Mouse (Mus musculus) hindbrain, embryonic 13.5 days (tissue): ENCODE data around the gene Pigs. TPM values are rescaled to one million over a fixed set of nuclear protein-coding genes. Genes with fewer than 3 reads are reported as not detected.
A peak's percentile ranks its signal among the peaks of the same experiment; 100 is the strongest.

ENCODE experiments used
- ATAC-seq: fragments of 200-750 bp; cut with Nextera tagmentation; 2 replicates; pipeline ENCODE4 v1.8.0; 2017; ENCODE audit warnings: moderate TSS enrichment; ENCODE audit not compliant: low FRiP score
- H3K27ac ChIP-seq: fragments of 300-500 bp; sonication (generic); 2 replicates; pipeline ENCODE4 v1.5.1; 2015; ENCODE audit warnings: inconsistent platforms, mild to moderate bottlenecking, moderate library complexity
- H3K27me3 ChIP-seq: fragments of 300-500 bp; sonication (generic); 2 replicates; pipeline ENCODE4 v1.6.1; 2015; ENCODE audit warnings: mild to moderate bottlenecking, inconsistent platforms
- H3K36me3 ChIP-seq: fragments of 300-500 bp; sonication (generic); 2 replicates; pipeline ENCODE4 v1.6.1; 2015; ENCODE audit warnings: mild to moderate bottlenecking, inconsistent platforms
- H3K4me1 ChIP-seq: fragments of 300-500 bp; sonication (generic); replicated peaks from 2 replicates; pipeline ENCODE4 v1.6.1; 2015; ENCODE audit warnings: inconsistent platforms
- H3K4me2 ChIP-seq: fragments of 300-500 bp; sonication (generic); 2 replicates; pipeline ENCODE4 v1.6.1; 2015; ENCODE audit warnings: inconsistent platforms, mild to moderate bottlenecking, moderate library complexity
- H3K4me3 ChIP-seq: fragments of 300-500 bp; sonication (generic); 2 replicates; pipeline ENCODE4 v1.5.1; 2015; ENCODE audit warnings: mild to moderate bottlenecking, inconsistent platforms
- H3K9ac ChIP-seq: fragments of 300-500 bp; sonication (generic); 2 replicates; pipeline ENCODE4 v1.6.1; 2015; ENCODE audit warnings: mild to moderate bottlenecking, inconsistent platforms
- H3K9me3 ChIP-seq: fragments of 300-500 bp; sonication (generic); 2 replicates; pipeline ENCODE4 v1.6.1; 2016; ENCODE audit warnings: inconsistent platforms
- WGBS: fragments of 180-500 bp; shearing (Covaris S2); methylation state at CpG from one replicate; pipeline ENCODE4 v1.1.7; 2015; 5-methylcytosine and 5-hydroxymethylcytosine counted together
- polyA plus RNA-seq: library from polyadenylated mRNA; unstranded; fragments of >200 nt; fragmentation: Nextera tagmentation; extraction: Ambion mirVana; gene quantifications from 2 replicates; pipeline ENCODE4 v1.2.1, GENCODE M21; 2015

The Pigs gene
- polyA plus RNA-seq, 1 experiment from 2014 or later: 78.2 TPM

DNA sequence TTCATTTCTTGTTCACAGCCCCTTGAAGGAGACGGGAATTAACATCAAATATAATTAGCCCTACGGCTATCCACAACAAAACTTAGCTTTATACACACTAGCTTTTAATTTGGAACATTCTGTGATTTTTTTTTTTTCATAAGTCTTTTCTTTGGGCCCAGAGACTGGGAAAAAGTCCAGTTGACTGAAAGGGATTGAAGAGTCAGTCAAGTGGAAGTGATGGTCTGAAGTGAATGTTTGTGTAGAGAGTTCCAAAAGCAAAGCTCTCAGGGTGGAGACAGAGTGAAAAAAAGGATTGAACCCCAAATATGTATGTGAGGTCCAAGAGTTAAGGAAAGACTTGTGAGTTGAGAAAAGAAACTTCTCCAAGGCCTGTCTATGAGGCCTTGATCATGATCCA is 9.8 kb upstream of the Pigs start:
- no peak for ATAC-seq
- Histone ChIP-seq H3K27me3 (no peaks in the 10 kb centered on the region), H3K9ac (no peak overlapping the region), H3K4me3 (no peak overlapping the region), H3K4me2 (no peak overlapping the region), H3K27ac (no peak overlapping the region), H3K4me1 (peaks cover 15% of the 10 kb centered on the region), H3K36me3 (peaks cover 14% of the 10 kb centered on the region; the same call in 1 of the 2 replicates), H3K9me3 (no peaks in the 10 kb centered on the region)
- WGBS: 89% methylated on average over 2 of the region's 2 CpGs

GRCm38 (mm10) chr11:78322076-78322831 is 6.0 kb upstream of the Pigs start:
- peak overlapping the region; percentile 41 for H3K4me2 ChIP-seq
- H3K4me1 ChIP-seq: peaks cover 22% of the 10 kb centered on the region
- peaks cover 10% of the 10 kb centered on the region; the same call in 1 of the 2 replicates for H3K36me3 ChIP-seq
- no peaks in the 10 kb centered on the region for H3K27me3 ChIP-seq
- H3K9me3 ChIP-seq: no peaks in the 10 kb centered on the region
- H3K4me3 ChIP-seq: peak overlapping the region; percentile 17; the same call in 1 of the 2 replicates
- peak; percentile 62 for ATAC-seq
- 58% methylated on average over 2 of the region's 2 CpGs for WGBS
- no peak overlapping the region for H3K9ac ChIP-seq
- H3K27ac ChIP-seq: peak overlapping the region; percentile 69

DNA sequence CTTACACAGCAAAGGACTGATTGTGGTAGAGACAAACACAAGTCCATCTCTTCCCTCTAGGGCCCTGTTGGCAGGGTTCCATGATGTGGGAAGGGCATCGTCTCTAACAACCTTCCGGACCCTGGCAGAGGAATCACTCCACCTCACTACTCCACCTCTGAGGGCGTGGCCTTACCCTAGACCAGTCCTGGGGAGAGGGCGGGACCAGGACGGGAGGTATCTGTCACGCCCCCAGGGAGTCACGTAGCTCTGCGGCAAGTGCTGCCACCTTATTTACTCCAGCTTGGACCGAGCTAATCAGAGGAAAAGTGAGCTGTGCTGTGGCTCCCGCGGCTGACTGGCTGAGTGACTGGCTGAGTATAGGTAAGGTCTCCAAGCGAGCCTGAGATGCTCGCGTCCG is 5.4 kb upstream of the Pigs start, which contains the start of gene Aldoc:
Aldoc (plus strand) TSS at position 109 of the 400 bp plus-strand sequence.
- peak within 1 kb of the TSS; percentile 41 for H3K4me2 ChIP-seq
- peak within 1 kb of the TSS; percentile 40; the same call in 1 of the 2 replicates for H3K9ac ChIP-seq
- H3K27me3 ChIP-seq: no peaks in the 10 kb centered on the region
- peak; percentile 85 for ATAC-seq
- H3K4me3 ChIP-seq: peak within 1 kb of the TSS; percentile 17
- H3K4me1 ChIP-seq: peaks cover 22% of the 10 kb centered on the region
- H3K27ac ChIP-seq: peak within 1 kb of the TSS; percentile 69
- 0 out of 2 replicates have a peak, but pooled peaks cover 6% of the 10 kb centered on the region for H3K36me3 ChIP-seq
- H3K9me3 ChIP-seq: no peaks in the 10 kb centered on the region
- 8% methylated on average over 15 of the region's 15 CpGs for WGBS

DNA sequence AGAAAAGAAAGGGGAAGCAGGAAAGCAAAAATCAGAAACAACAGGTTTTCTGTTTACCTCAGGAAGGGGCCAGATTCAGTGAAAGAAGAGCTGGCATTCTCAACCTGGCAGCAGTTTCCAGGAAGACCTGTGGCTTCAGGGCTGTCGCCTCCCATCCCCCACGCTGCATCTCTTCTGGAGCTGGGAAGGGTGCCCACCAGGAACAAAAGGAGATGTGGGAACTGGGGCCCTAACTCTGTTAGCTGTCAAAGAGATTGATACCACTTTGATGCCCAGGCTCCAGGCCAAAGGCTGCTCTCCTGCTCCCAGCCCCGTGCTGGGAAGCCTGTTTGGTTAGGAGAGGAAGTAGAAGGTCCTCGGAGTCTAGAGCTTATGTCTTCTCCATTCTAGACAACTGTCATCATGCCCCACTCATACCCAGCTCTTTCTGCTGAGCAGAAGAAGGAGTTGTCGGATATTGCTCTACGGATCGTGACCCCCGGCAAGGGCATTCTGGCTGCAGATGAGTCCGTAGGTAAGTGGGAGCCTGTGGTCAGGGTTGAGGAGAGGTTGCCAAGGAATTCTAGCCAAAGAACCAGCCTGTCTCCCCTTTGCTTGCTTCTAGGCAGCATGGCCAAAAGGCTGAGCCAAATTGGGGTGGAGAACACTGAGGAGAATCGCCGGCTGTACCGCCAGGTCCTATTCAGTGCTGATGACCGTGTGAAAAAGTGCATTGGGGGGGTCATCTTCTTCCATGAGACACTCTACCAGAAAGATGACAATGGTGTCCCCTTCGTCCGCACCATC is 4.0 kb upstream of the Pigs start:
- Histone ChIP-seq H3K27ac (peak overlapping the region; percentile 73), H3K4me2 (peak overlapping the region; percentile 41)

DNA sequence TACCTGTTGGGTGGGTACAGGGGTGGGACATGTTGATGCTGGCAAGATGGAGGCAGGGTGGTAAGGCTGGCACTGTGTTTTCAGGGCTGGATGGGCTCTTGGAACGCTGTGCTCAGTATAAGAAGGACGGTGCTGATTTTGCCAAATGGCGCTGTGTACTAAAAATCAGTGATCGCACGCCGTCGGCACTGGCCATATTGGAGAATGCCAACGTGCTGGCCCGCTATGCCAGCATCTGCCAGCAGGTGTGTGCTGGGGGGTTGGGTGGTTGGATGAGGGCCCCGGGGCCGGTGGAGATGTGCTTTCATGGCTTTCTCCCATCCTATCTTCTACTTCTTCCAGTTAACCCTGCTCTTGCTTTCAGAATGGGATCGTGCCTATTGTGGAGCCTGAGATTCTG is 3.2 kb upstream of the Pigs start:
- Histone ChIP-seq H3K27ac (peak overlapping the region; percentile 73; the same call in 1 of the 2 replicates), H3K9ac (no peak overlapping the region), H3K4me2 (peak overlapping the region; percentile 31), H3K4me3 (peak overlapping the region; percentile 20), H3K36me3 (0 out of 2 replicates have a peak, but pooled peaks cover 3% of the 10 kb centered on the region), H3K4me1 (peaks cover 34% of the 10 kb centered on the region), H3K9me3 (no peaks in the 10 kb centered on the region), H3K27me3 (no peaks in the 10 kb centered on the region)
- WGBS: 91% methylated on average over 12 of the region's 12 CpGs
- no peak for ATAC-seq

More for the DNA sequence above, 4.0 kb upstream of the Pigs start:
- H3K27me3 ChIP-seq: no peaks in the 10 kb centered on the region
- H3K4me3 ChIP-seq: peak overlapping the region; percentile 20
- ATAC-seq: no peak
- H3K4me1 ChIP-seq: peaks cover 28% of the 10 kb centered on the region
- H3K9me3 ChIP-seq: no peaks in the 10 kb centered on the region
- WGBS: 74% methylated on average over 15 of the region's 15 CpGs
- H3K9ac ChIP-seq: no peak overlapping the region
- H3K36me3 ChIP-seq: 0 out of 2 replicates have a peak, but pooled peaks cover 3% of the 10 kb centered on the region

DNA sequence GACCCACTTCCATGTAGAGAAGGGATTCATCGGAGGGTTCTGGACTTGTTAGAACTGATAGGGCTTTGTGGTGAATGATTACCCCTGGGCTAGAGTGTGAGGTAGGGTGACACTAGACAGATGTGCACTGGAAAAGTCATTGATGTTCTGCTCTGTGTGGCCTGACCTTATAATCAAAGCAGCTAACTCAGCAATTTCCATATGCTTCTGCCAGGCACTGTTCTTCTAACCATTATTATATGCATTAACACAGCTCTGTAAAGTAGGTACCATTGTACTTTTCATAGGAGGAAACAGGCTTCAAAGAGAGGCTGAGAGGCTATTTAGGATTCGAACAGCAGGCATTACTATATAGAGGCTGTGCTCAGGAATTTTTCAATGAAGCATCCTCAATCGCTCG is 1.0 kb upstream of the Pigs start:
- no peak overlapping the region for H3K27ac ChIP-seq
- H3K4me1 ChIP-seq: peaks cover 32% of the 10 kb centered on the region
- H3K9me3 ChIP-seq: no peaks in the 10 kb centered on the region
- WGBS: 93% methylated on average over 4 of the region's 4 CpGs
- no peak overlapping the region for H3K9ac ChIP-seq
- no peak for ATAC-seq
- no peak overlapping the region for H3K4me3 ChIP-seq
- peaks cover 4% of the 10 kb centered on the region for H3K36me3 ChIP-seq
- no peak overlapping the region for H3K4me2 ChIP-seq
- no peaks in the 10 kb centered on the region for H3K27me3 ChIP-seq

- ATAC-seq: peak; percentile 71
- Histone ChIP-seq H3K4me2 (peak overlapping the region; percentile 92), H3K4me3 (peak overlapping the region; percentile 86), H3K27ac (peak overlapping the region; percentile 64), H3K27me3 (no peaks in the 10 kb centered on the region), H3K9me3 (no peaks in the 10 kb centered on the region), H3K36me3 (peaks cover 18% of the 10 kb centered on the region), H3K4me1 (peaks cover 19% of the 10 kb centered on the region), H3K9ac (peak overlapping the region; percentile 91)
- WGBS: under 1% methylated on average over 41 of the region's 41 CpGs
Observed at GRCm38 (mm10) chr11:78328512-78329056, 369 bp downstream of the Pigs start.

- H3K36me3 ChIP-seq: peaks cover 56% of the 10 kb centered on the region
- no peak overlapping the region for H3K4me3 ChIP-seq
- H3K9ac ChIP-seq: no peak overlapping the region
- peaks cover 14% of the 10 kb centered on the region for H3K4me1 ChIP-seq
- ATAC-seq: no peak
- no peaks in the 10 kb centered on the region for H3K27me3 ChIP-seq
- H3K4me2 ChIP-seq: no peak overlapping the region
- H3K27ac ChIP-seq: no peak overlapping the region
- 96% methylated on average over 12 of the region's 12 CpGs for WGBS
- H3K9me3 ChIP-seq: no peaks in the 10 kb centered on the region
Observed at GRCm38 (mm10) chr11:78332676-78333075, 4.5 kb downstream of the Pigs start.

DNA sequence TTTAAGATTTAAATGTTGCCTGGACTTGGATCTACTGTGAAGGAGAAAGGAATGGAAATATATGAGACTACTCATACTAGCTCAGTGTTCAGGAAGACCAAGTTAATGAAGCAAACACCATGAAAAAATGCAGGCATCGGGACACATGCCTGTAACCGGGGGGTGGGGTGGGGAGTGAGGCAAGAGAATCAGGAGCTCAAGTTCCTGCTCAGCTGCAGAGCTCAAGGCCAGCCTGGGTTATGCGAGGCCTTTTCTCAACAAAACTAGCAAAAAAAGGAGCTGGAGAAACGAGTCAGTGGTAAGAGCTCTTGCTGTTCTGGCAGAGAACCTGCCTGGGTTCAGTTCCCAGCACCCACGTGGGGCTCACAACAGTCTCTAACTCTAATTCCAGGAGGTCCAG is 5.8 kb downstream of the Pigs start:
- 94% methylated on average over 5 of the region's 5 CpGs for WGBS

GRCm38 (mm10) chr11:78337040-78337439 is 8.8 kb downstream of the Pigs start:
- Histone ChIP-seq H3K4me2 (no peak overlapping the region), H3K36me3 (peaks cover 89% of the 10 kb centered on the region), H3K27me3 (no peaks in the 10 kb centered on the region), H3K4me3 (no peak overlapping the region), H3K27ac (no peak overlapping the region), H3K9ac (no peak overlapping the region), H3K4me1 (no peaks in the 10 kb centered on the region), H3K9me3 (no peaks in the 10 kb centered on the region)
- ATAC-seq: no peak
- WGBS: 95% methylated on average over 8 of the region's 8 CpGs

More for the DNA sequence above, 5.8 kb downstream of the Pigs start:
- Histone ChIP-seq H3K4me3 (no peak overlapping the region), H3K9ac (no peak overlapping the region), H3K27ac (no peak overlapping the region), H3K9me3 (no peaks in the 10 kb centered on the region), H3K27me3 (no peaks in the 10 kb centered on the region), H3K4me2 (no peak overlapping the region), H3K4me1 (peaks cover 11% of the 10 kb centered on the region), H3K36me3 (peaks cover 63% of the 10 kb centered on the region)
- ATAC-seq: no peak

DNA sequence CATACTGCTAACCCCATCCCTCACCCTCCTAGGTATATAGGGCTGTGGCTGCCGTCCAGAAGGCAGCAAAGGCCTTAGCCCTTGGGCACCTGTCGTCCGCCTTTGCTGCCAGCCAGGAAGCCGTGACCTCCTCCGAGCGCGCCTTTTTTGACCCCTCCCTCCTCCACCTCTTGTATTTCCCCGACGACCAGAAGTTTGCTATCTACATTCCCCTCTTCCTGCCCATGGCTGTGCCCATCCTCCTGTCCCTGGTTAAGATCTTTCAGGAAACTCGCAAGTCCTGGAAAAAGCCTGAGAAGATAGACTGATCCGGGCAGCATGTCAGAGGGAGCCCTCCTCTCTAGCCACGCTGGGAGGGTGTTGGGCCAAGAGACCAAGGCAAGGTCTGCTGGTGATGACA is 13.5 kb downstream of the Pigs start:
- Histone ChIP-seq H3K4me1 (peaks cover 36% of the 10 kb centered on the region), H3K9ac (no peak overlapping the region), H3K27me3 (no peaks in the 10 kb centered on the region), H3K9me3 (no peaks in the 10 kb centered on the region), H3K4me3 (no peak overlapping the region), H3K27ac (no peak overlapping the region), H3K36me3 (peaks cover 43% of the 10 kb centered on the region), H3K4me2 (no peak overlapping the region)
- no peak for ATAC-seq
- 87% methylated on average over 12 of the region's 12 CpGs for WGBS
